Mouse (Mus musculus): Measurements from ENCODE around the gene Pheta2.
"Not testable (repeated sequence)": the region's sequence is repeated elsewhere in the genome, so short reads cannot be mapped to it uniquely, and the experiment has no call there.

The Pheta2 gene

DNA sequence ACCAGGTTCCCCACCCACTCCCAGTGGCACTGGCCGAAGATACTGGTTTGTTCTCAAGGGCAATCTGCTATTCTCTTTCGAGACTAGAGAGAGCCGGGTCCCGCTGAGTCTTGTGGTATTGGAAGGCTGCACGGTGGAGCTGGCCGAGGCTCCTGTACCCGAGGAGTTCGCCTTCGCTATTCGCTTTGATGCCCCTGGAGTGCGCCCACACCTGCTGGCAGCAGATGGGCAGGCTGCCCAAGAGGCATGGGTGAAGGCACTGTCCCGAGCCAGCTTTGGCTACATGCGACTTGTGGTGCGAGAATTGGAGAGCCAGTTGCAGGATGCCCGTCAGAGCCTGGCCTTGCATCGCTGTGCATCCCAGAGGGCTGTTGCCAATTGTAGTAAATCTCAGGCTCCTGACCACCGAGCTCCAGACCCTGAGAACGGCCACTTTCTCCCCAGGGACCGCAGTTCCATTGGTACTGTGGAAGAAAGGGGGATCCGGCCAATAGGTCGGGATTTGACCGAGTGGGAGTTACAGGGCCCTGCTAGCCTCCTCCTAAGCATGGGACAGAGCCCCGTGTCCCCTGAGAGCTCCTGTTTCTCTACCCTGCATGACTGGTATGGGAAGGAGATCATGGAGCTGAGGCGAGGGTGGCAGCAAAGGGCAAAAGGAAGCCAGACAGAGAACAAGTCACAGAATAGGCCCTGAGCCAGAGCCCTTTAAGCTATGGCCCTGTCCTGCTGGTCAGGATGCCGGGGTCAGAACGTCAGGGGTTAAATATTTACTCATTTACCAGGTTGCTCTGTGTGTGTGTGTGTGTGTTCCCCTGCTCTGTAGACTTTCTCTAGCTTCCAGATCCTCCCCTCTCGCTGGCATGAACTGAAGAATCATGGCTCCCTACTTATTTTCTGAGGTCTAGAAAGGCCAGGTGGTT is 4.9 kb downstream of the Pheta2 start:
- DNase-seq: peak; percentile 75 to 87

DNA sequence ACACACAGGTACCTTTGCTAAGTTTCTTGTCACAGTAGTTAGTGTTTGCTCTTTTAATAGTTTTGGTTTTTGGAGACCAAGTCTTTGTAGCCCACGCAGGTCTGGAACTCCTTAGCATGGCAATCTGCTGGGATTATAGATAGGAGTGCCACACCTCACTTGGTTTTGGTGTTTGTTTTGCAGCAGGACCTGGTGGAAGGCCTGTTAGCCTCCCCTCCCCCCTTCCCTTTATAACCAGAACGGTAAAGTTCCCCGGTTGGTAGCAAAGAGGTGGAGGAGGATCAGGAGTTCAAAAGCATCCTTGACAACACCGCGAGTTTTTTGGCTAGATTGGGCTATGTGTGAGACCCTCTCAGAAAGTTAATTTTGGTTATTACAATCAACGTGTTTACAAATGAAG is 6.2 kb downstream of the Pheta2 start:
- no peak for DNase-seq

DNA sequence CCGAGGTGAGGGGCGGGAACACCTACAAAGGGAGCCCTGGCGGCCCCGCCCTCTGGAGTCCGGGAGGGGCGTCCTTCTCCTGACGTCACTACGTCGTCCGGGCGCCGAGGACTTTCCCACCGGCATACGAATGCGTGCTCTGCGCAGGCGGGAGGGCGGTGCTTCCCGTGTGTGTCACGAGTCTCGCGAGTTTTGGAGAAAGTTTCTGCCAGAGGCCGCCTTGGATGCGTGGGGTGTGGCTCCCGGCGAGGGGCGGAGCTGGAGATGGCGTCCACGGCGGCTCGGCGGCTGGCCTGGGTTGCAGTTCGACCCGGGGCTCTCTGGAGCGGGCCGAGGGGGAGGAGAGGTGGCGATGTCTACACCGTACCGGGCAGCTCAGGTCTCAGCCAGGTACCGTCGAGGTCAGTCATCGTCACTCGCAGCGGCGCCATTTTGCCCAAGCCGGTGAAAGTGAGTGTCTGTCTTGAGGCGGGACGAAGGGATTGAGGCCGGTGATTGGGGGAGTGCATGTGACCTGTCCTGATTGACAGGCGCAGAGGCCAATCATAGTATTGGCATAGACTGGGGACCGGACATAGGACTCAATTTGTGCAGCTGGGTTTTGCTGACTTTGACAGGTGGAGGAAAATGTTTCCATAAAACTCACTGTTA is 7.2 kb downstream of the Pheta2 start:
- DNase-seq: peak; percentile 98 to 99

DNA sequence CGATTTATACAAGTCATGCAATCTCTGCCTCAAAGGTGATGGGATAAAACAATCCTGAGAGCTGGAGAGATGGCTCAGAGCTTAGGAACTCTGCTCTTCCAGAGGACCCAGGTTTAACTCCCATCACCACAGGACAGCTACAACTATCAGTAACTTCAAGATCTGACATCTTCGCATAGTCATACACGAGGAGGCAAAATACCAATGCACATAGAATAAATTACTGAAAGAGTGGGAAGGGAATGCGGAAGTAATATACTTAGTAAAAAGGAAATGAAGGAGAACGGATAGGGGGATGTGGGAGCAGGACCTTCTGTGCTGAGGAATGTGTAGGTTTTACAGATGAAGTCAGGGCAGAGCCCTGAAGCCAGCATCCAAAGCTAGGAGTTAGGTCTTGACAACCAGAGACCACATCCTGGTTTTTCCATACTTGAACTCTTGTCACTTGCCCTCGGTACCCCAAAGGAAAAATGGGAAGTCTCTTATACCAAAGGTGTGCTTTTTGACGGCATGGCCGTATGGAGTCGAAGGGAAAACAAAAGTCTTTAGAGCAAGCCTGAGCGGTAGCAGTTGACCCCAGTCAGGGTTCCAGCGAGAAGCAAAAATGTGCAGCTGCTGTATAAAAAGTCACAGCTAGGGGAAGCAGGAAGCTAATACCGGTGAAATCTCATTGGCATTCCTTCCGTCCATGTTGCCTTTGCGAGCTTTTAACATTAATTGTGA is 8.0 kb downstream of the Pheta2 start:
- DNase-seq: no peak

DNA sequence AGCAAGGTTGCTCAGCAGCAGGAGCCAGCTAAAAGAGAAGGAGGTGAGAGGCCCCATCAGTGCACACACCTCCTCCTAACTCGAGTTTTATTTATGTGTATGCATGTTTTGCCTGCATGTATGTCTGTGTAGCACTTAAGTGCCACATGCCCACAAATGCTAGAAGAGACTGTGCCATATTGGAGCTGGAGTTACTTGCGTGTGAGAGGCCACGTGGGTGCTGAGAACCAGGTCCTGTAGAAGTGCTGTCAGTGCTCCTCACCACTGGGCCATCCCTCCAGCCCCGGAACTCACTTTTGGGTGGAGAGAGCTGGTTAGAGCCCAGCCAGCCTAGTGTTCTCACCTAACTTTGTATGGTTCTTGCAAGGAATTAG is 8.5 kb downstream of the Pheta2 start:
- DNase-seq: no peak

DNA sequence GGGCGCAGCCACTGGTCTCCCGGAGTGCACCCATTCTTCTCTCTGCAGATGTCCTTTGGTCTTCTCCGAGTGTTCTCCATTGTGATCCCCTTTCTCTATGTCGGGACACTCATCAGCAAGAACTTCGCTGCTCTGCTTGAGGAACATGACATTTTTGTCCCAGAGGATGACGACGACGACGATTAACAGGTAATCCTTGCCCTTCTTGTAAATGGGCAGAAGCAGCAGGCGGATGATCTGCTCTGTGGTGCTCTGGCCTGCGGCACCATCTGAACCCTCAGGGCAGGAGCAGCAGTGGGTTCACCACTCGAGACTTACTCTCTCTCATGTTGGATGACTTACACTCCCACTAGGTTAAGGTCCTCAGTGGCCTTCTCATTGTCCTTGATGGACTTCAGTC is 9.1 kb downstream of the Pheta2 start:
- no peak for DNase-seq

DNA sequence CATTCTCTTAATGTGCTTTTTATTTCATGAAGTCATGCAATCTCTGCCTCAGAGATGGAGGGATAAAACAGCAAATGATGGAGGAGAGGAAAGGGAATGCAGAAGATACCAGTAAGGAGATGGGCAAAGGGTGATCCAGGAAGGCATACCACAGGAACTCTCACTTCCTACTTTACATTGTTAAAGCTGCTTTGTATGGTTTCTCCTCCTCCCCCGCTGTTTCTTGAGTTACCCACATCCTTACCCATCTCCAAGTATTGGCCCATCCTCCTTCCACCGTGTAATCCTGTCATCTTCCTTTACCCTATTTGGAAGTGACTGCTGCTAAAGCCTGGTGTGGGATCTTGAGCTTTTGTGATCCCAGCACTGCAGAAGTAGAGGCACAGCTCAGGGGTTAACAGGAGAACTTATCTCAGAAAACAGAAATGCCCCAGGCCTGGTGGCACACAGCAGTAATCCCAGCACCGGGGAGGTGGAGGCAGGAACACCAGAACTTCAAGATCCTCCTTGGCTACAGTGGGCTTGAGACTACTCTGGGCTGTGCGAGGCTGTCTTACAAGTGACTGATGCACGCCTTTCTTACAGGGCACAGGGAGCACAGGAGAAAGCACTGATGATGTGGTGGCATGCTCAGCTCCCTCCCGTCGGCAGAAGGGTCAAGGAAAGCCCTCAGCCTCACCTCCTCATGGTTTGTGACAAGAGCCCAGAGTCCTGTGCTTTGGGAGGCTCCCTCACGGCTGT is 9.7 kb downstream of the Pheta2 start:
- DNase-seq: no peak

DNA sequence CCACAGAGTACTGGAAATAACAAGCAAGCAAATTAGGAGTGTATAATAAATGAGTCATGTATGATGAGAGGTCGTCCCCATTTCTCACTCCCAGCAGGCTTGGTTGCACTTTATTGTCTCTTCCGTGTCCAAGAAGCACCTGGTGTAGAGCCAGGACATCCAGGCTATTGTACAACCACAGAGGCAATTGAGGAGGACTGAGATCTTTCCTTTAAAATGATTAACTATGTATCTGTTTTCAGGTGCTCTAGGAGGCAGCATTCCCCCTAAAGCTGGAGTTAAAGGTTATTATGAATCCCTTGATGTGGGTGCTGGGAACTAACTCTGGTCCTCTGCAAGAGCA is 10.2 kb downstream of the Pheta2 start:
- DNase-seq: peak in 1 of 2 experiments; percentile 36

DNA sequence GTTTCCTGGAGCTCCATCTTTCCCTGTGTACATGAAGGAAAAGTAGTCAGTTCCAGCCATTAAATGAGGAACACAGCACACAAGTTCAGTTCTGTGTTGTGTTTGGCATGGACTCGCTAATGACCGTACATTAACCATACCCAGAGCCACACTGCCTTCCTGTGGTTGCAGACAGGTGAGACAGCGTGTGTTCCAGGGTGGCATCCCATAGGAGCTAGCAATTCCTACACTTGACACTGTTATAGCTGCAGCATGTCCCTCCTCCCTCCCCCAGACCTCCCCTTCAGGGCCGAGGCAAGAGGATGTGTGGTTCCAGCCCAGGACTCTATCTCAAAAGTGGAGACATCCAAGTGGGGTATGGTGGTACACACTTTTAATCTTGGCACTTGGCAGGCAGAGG is 11.6 kb downstream of the Pheta2 start:
- DNase-seq: no peak

DNA sequence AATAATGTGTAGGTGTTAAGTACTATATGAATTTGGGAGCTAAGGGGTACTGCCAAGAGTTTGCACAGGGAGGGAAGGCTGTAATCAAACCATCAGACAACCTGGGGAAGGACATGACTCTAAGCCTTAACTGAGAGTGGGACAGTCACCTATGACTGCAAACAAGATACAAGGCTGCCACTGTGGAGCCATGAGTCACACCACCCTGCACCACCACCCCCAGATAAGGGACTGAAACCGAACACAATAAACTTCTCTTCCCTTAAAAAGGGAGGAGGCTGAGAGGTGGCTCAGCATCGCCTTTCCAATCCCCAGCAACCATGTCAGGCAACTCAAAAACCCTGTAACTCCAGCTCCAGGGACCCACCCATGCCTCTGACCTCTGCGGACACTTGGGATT is 12.7 kb downstream of the Pheta2 start:
- no peak for DNase-seq

DNA sequence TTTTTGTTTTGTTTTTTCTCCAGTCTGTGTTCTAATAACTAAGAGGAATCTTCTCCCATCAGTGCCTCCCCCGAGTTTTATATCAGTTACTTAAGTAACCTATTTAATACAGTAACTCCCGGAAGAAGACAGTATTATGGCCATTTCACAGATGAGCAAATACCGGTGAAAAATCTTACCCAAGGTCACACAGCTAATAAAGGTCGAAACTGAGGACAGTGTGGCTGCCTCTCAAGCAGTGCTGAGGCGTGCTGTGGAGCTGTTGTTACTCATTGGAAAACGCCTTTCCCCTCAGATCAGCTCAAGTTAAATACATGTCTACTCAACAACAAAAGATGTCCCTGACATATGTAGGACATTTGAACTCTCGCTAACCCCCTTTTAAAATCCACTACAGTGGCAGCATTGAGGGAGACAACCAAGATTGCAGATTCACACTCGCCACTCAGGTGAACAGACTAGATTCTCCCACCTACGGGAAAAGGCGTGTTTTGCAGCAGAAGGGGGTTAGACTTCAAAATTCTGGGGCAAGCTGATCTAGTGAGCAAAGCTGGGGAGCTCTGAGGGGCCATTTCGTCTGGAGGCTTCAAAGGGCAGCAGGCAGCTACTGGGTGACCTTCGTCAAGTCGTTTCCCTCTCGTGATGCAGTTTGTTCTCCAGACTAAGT is 14.5 kb downstream of the Pheta2 start:
- DNase-seq: peak in 1 of 2 experiments; percentile 34

DNA sequence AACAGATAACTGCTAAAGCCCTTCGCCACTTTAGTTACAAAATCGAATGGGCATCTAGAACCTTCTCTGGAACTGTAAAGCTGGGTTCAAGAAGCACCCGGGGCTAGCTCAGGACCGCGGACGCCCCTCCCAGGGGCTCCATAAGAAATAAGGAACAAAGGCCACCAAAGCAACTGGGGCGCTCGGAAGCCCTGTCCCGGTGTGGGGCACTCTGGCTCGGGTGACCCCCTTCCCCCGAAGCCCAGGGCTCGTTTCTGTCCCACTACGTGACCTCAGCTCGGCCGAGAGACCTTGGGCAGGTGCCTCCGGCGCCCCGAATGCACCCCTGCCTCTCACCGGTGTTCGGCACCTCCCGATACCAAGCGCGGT is 15.0 kb downstream of the Pheta2 start:
- DNase-seq: no peak

DNA sequence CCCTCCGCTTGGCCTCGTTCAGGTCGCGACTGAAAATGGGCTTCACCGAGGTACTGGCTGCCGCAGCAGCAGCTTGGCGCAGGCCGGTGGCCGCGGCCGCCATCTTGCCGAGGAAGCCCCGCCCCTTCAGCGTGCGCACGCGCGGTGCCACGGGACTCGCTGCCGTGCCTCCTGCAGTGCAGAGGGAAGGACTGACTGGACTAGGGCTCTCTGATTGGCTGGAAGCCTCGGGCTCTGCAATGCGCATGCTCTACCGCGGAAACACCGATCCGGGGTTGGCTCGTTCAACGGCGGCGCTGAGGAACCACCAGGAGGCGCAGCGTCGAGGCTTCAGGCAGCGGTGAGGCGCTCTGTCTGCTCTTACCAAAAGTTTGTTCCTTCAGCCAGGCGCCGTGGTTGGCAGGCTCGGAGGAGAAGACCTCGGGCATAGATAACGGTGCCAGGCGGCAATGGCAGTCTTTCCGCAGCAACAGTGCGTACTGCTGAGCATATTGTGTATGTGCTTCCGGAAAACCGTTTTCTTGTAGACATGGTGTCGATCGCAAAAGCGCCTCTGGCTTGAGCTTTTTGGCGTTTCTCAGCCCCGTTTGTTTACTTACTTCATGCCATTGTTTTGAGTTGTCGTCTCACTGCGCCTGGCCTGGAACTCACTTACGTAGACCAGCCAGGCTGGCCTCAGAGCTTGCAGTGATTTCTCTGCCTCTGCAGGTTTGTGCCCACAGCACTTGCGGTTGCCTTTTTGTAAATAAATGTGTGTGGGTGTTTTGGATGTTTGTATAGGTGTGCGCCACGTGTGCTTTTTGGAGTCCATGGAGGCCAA is 15.6 kb downstream of the Pheta2 start, which contains the start of gene Ndufa6:
TSS of gene Ndufa6 (minus strand) at position 197 of the 820 bp plus-strand sequence.
- peak; percentile 98 to 99 for DNase-seq

DNA sequence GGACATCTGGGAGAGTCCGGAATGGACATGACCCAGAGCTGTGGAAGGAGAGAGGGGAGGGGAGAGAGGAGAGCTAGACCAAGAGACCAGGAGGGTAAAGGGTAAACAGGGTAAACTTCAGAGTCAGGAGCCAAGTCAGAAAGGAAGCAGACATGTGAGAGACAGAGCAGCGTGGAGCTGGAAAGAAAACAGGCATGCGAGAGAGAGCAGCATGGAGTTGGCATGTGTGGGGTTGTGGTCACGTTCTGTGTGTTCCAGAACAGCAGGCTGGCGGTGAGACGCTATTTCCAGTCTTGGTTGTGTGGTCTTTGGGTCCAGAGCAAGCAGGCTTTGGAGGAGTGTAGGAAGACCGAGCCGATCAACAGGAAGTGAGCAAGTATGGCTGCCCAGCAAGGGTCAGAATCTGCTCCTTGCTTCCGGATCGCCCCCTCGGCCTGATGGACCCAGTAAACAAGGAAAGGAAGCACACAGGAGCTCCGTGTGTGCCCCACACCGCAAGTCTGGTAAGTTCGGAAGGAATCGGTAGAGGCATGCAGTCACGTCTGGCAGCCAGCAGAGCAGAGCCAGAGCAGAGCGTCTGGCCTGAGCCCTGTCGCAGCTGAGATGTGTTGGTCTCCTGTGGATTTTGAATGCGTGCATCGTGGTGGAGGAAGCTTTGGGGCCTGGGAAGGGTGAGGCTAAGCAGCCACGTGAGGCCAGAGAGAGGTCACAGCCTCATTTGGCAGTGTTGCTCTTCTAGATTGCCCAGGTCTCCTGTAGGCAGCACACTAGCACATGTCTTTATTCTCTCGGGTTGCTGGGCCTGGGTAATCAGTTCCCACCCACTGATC is 19.9 kb downstream of the Pheta2 start:
- DNase-seq: peak; percentile 61 to 79

DNA sequence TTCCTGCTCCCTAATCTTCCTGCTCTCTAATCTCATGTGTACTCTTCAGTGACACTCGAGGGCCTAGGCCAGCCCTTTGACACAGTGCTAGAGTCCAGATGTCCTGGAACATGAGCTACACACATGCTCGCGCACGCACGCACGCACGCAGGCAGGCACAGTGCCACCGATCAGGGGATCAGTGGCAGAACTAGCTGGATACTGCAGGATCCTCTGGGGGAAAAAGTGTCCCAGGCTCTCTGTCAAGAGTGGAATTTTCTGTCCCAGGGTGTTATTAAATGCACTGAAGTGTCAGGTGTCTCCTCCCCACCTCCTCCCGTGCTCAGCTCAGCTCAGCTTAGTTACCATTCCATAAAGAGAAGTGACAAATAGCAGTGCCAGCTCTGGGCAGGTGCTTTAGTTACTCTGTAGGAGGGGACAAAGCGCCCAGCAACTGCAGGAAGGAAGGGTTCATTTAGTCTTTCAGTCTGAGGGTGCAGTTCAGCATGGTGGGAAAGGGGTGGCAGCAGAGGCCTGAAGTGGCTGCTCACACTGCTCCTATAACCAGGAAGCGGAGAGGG is 22.8 kb downstream of the Pheta2 start:
- peak; percentile 66 for DNase-seq

DNA sequence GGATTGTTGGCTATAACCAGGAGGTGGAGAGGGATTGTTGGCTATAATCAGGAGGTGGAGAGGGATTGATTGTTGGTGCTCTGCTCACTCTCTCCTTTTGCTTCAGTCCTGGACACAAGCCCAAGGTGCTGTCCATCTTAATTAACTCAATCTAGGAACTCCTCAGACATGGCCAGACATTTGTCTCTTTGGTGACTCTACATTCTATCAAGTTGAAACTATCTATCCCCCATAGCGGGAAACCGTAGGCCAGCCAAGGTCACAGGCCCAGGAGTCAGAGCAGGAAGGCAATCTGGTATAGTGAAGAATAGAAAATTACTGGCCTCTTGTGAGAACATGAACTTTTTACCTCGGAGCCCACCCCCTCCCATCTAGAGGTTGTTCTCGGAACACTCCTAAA is 23.5 kb downstream of the Pheta2 start:
- DNase-seq: peak; percentile 52 to 65

DNA sequence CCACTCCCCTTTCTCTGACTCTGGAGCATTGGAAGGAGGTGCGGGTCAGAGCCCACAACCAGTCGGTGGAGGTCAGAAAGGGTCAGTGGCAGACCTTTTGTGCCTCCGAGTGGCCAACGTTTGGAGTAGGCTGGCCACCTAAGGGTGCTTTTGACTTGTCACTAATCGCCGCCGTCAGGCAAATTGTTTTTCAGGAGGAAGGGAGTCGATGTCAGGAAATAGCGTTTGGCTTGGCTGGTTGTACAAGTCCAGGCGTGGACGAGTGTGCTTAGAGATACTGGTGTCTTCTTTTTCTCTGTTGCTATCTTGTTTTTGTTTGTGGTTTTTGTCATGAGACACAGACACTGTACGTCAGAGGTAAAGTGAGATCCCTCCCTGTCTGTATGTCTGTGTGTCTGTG is 25.1 kb downstream of the Pheta2 start:
- DNase-seq: not testable (repeated sequence)

DNA sequence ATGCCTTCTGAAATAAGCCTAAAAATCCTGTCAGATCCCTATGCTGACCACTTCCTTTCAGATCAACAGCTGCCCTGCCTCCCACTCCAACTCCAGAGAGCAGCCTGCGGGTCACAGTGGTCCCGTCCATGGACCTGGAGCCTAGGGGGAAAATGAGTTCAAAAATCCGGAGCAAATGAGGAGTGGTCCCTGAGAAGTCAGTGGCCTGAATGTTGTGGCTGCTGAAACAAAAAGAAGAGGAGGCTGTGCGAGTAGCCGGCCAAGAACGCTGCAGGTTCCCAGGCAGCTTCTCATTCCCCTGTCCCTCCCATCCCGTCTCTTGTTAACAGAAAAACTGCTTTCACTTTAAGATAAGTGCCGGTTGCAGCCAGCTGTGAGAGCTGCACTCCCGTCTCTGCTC is 25.8 kb downstream of the Pheta2 start:
- DNase-seq: not testable (repeated sequence)

DNA sequence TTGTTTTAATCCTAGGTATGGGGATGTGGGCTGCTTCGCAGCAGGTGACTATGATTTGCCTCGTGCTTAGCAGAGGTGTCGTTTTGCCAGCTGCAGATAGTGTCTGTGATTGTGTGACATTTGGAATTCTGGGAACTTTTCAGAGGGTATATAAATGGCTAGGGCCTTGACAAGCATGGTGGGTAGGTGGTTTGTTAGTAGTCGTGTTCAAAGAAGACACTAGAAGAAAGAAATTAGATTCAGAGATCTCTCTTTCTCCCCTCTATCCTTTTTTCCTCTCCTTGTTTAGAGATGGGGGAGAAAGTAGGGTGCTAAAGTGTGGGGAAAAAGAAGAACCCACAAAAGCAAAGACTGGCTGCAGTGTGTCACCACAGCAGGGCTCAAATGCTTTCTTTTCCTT is 29.4 kb downstream of the Pheta2 start:
- DNase-seq: no peak

DNA sequence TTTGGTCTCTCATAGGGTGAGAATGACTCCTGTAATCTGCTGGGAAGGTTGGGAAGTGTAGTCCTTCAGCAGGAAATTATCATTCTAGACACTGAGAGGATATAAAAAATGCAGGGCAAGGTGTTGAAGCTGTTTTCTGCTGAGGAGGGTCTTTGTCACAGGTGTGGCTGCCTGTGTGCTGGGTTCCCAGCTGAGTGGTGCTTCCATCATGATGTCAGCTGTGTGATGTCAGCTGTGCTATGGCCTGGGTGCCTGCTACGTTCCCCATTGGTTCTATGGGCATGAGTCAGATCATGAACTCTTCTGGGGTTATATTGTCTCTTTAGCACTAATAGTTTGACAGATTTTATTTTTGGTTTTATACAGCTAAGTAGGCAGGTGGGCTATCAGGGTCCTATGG is 30.1 kb downstream of the Pheta2 start:
- no peak for DNase-seq

Measured in kidney, postnatal 36 days (tissue).